Mouse (Mus musculus): ENCODE results near the gene Slc22a5.

Slc22a5 gene

DNA sequence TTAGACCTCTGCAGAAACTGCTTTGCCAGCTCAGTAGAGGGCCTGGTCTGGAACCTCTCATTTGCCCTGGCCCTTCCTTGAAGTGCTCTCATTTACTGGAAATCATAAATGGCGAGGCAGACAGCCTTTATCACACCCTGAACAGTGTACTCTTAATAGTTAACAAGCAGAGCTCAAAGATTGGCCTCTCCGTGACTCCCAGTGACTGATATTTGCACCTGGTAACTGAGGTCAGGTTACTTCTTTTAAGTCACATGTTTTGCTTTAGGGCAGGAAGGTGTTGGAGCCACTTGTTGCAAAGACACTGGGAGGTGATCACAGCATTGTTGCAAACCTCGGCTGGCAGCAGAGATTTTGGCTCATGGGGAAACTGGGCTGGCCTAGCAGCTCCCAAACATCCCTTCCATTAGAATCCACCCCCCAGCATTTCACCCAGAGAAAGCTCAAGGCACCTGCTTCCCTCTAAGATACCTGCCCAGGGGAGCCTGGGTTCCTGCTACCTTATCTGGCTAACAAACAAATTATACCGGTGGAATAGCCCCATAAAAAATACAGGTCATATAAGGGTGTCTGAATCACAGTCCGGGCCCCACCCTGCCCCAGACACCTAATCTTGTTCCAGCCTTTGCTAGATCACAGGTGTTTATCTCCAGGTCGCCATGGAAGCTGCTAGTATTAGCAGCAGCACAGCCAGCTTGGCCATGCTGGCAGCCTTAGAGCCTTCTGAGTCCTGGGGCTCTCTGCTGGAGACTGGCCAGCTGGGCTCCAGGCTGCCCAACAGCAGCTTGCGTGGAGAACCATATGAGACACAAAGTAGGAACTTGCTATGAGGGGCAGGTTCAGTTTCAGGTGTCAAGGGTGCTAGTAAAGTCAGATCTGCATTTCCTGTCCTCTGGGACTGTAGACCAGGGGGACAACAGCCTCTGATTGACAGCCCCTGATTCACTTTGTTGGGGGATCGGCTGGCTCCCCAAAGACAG, 51.5 kb downstream of the Slc22a5 start:
- DNase-seq (ENCODE audit: low spot score): no peak

GRCm38 (mm10) chr11:53839147-53839546, 52.3 kb downstream of the Slc22a5 start:
- DNase-seq (ENCODE audit: low spot score): no peak

DNA sequence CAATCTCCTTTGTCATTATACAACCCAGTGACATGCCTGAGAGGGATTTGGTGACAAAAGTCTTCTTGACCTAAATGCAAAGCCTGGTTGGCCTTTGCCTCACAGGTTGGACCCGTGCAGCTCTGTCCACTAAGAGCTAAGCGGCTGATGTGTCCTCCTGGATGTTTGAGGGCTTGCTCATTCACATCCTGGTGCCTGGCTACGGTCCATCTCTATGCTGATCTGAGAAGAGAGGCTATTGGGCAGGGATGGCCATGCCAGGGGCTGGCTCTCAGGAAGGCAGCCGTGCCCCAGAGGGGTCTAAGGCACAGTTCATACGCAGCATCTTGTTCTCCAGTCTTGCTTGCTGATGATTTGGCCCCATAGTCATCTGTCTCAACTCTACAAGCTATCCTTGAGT, 53.7 kb downstream of the Slc22a5 start:
- no peak for DNase-seq (ENCODE audit: low spot score)

- DNase-seq (ENCODE audit: low spot score): no peak
These were observed 56.0 kb downstream of the Slc22a5 start for GRCm38 (mm10) chr11:53835379-53836010.

GRCm38 (mm10) chr11:53825409-53825808, 66.1 kb downstream of the Slc22a5 start:
- no peak for DNase-seq (ENCODE audit: low spot score)

DNA sequence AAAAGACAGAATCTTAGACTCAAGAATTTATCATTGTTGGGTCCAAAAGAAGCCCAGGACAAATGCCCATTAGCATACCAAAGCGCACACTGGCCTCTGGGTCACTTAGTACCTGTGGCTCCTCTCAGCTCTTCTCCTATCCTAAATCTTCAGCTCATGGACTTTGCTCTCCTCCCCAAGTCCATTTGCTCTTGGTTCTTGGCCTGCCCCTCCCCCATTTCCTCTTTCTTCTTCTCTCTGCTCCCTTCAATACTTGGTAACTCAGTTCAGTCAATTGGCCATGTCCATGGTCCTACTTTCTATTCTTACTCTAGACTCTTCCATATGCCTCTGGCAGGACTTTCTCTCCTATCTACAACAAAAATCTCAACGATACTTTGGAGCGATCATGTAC, 69.5 kb downstream of the Slc22a5 start:
- no peak for DNase-seq (ENCODE audit: low spot score)

- DNase-seq (ENCODE audit: low spot score): no peak
These were observed 70.1 kb downstream of the Slc22a5 start for GRCm38 (mm10) chr11:53821230-53821944.

DNA sequence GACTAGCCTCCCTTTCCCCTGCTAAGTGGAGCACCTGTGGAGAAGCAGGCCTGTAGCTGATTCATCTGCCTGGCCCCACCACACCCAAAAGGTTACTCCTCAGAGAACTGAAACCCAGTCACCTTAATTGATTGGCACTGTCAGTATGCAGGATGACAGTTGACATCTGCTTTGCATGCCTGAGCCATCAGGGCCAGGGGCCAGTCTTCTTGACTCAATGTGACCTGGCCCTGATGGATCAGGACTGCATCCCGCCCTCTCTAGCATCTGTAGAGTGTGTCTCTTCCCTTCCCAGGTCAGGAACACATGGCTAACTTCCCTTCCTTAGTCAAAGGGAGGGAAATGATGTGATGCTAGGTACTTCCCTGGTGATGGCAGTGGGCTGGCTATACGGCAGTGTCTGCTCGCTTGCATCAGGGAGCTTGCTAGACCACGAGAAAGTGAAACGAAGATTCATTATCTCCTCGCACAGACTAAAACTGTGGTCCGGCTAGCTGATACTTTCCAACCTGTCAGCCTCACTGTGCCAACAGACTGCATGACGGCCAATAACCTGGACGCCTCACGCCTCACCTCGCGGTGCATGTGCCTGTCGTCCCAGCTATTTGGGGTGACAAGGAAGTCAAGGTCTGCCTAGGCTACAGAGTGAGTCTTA, 70.8 kb downstream of the Slc22a5 start:
- no peak for DNase-seq (ENCODE audit: low spot score)

DNA sequence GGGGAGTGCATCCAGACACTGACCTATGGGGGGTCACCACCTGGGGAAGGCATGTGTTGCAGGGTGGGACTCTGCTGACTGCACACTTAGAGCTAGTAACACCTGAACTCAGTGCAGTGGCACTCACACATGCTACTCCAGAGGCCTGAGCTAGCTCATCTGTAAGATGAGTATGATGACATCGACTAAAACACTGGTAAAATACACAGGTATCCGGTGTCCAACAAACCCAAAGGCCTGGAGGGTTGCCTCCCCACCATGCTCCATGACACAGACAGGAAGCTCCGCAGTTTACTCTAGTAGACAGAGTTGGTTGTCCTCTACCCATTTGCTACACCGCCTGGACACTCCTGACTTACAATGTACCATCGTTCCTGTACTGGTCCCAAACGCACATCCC, 71.9 kb downstream of the Slc22a5 start:
- no peak for DNase-seq (ENCODE audit: low spot score)

DNA sequence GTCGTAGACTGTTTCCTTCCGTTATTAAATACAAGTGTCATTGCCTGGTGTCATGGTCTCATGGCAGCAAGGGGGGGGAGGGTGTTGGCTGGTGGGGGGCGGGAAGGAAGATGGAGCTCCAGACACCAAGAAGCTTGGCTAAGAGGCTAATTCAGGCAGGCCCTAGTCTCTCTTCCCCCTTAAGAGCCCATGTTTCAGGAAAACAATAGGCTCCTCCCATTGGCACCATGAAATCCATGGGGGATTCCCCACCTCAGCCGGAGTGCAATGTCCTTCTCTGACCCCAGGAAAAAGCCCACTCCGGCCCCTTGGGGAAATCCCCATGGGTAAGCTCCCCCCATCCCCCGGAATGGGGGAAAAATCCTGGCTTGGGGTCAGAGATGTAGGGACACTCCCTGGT, 72.7 kb downstream of the Slc22a5 start:
- no peak for DNase-seq (ENCODE audit: low spot score)

DNA sequence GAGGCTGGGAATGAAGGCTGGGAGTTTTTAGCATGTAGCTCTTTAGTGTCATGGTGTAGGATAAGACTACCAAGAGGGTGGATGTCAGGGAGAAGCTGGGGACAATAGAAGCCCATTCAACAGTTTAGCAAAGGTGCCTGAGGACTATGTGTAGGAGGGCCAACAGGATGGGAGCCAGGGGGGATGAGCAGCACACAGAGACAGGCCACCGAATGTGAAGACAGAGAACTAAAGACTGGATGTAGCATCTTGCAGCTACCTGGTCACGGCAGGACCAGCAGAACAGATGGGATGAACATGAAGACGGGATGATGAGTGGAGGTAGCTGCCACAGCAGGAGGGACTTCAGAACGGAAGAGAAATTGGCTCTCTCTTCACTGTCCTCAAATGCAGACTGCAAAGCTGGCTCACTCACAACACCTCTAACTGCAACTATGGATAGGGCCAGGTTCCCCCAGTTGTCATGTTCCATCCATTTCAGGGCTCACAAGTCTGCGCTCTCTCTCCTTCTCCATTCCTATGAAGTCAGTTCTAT, 74.6 kb downstream of the Slc22a5 start:
- DNase-seq (ENCODE audit: low spot score): no peak

DNA sequence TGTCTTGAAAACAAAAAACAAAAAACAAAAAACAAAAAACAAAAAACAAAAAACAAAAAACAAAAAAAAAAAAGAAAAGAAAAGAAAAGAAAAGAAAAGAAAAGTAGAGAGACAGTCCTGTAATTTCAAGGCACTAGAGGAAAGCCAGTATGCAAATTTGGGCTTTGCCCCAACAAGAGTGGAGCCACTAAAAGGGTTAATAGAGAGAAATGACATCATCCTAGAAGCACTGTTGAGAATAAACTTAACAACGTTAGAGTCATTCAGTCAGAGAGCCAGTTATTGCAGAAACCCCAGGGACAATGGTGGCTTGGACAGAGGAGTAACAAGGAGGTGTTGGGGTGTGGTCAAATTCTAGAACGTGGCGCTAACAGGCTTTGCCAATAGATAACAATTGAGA, 76.7 kb downstream of the Slc22a5 start:
- DNase-seq (ENCODE audit: low spot score): no peak

Measured in spleen, adult 12 weeks (tissue).